Mouse (Mus musculus): ENCODE measurements around the gene Ptprc.

DNA sequence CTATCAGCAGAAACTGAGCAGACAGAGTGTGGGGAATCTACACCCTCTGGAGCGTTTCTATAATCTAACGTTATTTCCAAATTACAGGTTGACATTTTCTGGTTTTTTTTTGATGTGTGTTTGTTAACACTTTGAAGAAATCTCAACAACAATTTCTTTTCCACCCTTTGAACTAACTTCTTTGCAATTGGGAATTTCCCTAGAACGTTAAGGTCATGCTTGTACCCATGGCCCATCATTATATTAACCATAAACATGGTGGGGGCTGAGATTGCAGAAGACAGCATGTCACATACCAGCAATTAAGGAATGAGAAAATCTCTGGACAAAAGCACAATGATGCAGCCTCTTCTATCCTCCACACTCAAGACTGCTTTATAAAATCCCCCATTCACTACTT lies 30.4 kb downstream of the Ptprc start:
- TF ChIP-seq CTCF (IDR thresholded peaks at IDR 0.05; ENCODE audit: borderline replicate concordance, insufficient read depth, low read length) = no peak
- no peak for TF ChIP-seq POLR2A (IDR thresholded peaks at IDR 0.05; ENCODE audit: low read depth, low read length)

Data from embryonic fibroblast, embryonic 13.5 days (primary cell).